Mouse (Mus musculus) limb, embryonic 14.5 days (tissue): ENCODE results near the gene Tep1. TPM values are rescaled to one million over a fixed set of nuclear protein-coding genes. Genes with fewer than 3 reads are reported as not detected.

Source experiments
- ATAC-seq: fragments of 200-750 bp; cut with Nextera tagmentation; 2 replicates; pipeline ENCODE4 v1.8.0; 2017; ENCODE audit warnings: low read depth, moderate number of reproducible peaks, moderate TSS enrichment; ENCODE audit not compliant: low FRiP score
- DNase-seq: peaks from one replicate; pipeline ENCODE4 v3.0.0-alpha.2; 2015; ENCODE audit warnings: low spot score
- H3K27ac ChIP-seq: fragments of 300-500 bp; sonication (generic); replicated peaks from 2 replicates; pipeline ENCODE4 v1.5.1; 2014; ENCODE audit warnings: low read depth, mild to moderate bottlenecking, low read length, moderate library complexity, mixed read lengths
- H3K27me3 ChIP-seq: fragments of 300-500 bp; sonication (generic); 2 replicates; pipeline ENCODE4 v1.6.1; 2014; ENCODE audit warnings: low read length, mixed read lengths; ENCODE audit not compliant: control insufficient read depth, insufficient read depth
- H3K36me3 ChIP-seq: fragments of 300-500 bp; sonication (generic); 2 replicates; pipeline ENCODE4 v1.6.1; 2014; ENCODE audit warnings: mild to moderate bottlenecking, low read length, moderate library complexity, mixed read lengths; ENCODE audit not compliant: control insufficient read depth, insufficient read depth
- H3K4me1 ChIP-seq: fragments of 300-500 bp; sonication (generic); 2 replicates; pipeline ENCODE4 v1.6.1; 2014; ENCODE audit warnings: antibody characterized with exemption, low read length, mixed read lengths; ENCODE audit not compliant: control insufficient read depth, insufficient read depth
- H3K4me2 ChIP-seq: fragments of 300-500 bp; sonication (generic); replicated peaks from 2 replicates; pipeline ENCODE4 v1.6.1; 2014; ENCODE audit warnings: low read depth, mild to moderate bottlenecking, low read length, moderate library complexity; ENCODE audit not compliant: severe bottlenecking
- H3K4me3 ChIP-seq: fragments of 300-500 bp; sonication (generic); replicated peaks from 2 replicates; pipeline ENCODE4 v1.5.1; 2014; ENCODE audit warnings: low read length
- H3K9ac ChIP-seq: fragments of 300-500 bp; sonication (generic); 2 replicates; pipeline ENCODE4 v1.6.1; 2014; ENCODE audit warnings: mild to moderate bottlenecking, low read depth, low read length, moderate library complexity; ENCODE audit not compliant: severe bottlenecking
- H3K9me3 ChIP-seq: fragments of 300-500 bp; sonication (generic); 2 replicates; pipeline ENCODE4 v1.6.1; 2016; ENCODE audit warnings: low read length; ENCODE audit not compliant: control insufficient read depth
- POLR2A ChIP-seq: fragments of 200-500 bp; IDR thresholded peaks from 2 replicates; pipeline ENCODE4 v1.8.0; 2012; ENCODE audit warnings: inconsistent platforms, mild to moderate bottlenecking, moderate library complexity, borderline replicate concordance; ENCODE audit not compliant: insufficient read depth, insufficient read length; ENCODE audit errors: extremely low read depth
- WGBS: fragments of 180-500 bp; shearing (Covaris S2); extraction: QIAGEN DNeasy Blood & Tissue Kit; methylation state at CpG from one replicate; pipeline ENCODE4 v1.1.7; 2014; 5-methylcytosine and 5-hydroxymethylcytosine counted together
- polyA plus RNA-seq, 2 experiments: library from polyadenylated mRNA; depleted of rRNA in 1 of 2; stranded (reverse) in 1 of 2; unstranded in 1 of 2; fragments of >200 nt; fragmentation: Nextera tagmentation in 1 of 2; extraction: Ambion mirVana in 1 of 2; gene quantifications; 2 replicates each; pipeline versions ENCODE4 v1.2.1 to v1.2.3; 2012 to 2014

Tep1 gene
- polyA plus RNA-seq, 2 experiments: 9.5 to 10.5 TPM

DNA sequence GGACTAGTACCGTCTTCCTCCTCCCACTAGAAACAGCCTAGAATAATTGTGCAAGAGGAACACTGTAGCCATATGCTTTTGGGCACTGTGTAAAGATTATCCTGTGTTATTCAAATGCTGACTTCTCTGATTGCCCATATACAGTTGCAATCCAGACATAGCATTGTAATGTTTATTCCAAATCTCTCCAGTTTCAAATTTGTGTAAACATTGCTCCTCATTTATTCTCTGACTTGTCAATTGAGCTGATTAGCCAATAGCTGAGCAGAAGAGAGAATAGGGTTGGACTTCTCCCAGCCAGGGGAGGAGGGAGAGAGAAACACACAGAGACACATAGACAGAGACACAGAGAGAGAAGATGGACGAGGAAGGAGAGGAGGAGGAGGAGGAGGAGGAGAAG lies 35.9 kb downstream of the Tep1 start:
- H3K36me3 ChIP-seq: peaks cover 18% of the 10 kb centered on the region
- H3K9me3 ChIP-seq: no peaks in the 10 kb centered on the region
- DNase-seq (no peak), ATAC-seq (no peak)
- no peak overlapping the region for H3K9ac ChIP-seq
- H3K4me3 ChIP-seq: no peak overlapping the region
- no peak for TF ChIP-seq POLR2A
- H3K27me3 ChIP-seq: no peaks in the 10 kb centered on the region
- WGBS: 59% methylated on average over 2 of the region's 2 CpGs
- H3K4me2 ChIP-seq: no peak overlapping the region
- H3K4me1 ChIP-seq: no peaks in the 10 kb centered on the region
- no peak overlapping the region for H3K27ac ChIP-seq

DNA sequence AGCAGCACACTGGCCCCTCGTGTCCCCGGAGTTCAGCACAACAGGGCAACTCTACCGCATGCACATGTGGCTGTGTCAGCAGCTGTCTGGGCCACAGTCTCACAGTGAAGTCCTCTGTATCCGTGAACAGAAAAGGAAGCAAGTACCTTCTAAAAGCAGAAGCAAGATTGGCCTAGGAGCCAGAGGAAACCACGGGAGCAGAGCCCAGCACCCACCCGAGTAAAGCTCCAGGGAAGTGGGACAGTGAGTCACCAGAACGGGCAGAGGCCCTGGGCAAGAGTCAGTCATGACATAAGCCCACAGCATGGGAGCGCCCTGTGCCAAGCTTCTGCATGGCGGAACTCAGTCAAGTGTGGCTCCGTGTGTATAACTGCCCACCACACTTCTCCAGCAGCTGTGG lies 36.4 kb downstream of the Tep1 start:
- DNase-seq: no peak
- Histone ChIP-seq H3K9me3 (no peaks in the 10 kb centered on the region), H3K4me2 (no peak overlapping the region), H3K4me3 (no peak overlapping the region), H3K9ac (no peak overlapping the region), H3K27ac (no peak overlapping the region), H3K36me3 (peaks cover 18% of the 10 kb centered on the region), H3K27me3 (no peaks in the 10 kb centered on the region), H3K4me1 (no peaks in the 10 kb centered on the region)
- no peak for ATAC-seq
- TF ChIP-seq POLR2A: no peak
- 81% methylated on average over 10 of the region's 10 CpGs for WGBS

DNA sequence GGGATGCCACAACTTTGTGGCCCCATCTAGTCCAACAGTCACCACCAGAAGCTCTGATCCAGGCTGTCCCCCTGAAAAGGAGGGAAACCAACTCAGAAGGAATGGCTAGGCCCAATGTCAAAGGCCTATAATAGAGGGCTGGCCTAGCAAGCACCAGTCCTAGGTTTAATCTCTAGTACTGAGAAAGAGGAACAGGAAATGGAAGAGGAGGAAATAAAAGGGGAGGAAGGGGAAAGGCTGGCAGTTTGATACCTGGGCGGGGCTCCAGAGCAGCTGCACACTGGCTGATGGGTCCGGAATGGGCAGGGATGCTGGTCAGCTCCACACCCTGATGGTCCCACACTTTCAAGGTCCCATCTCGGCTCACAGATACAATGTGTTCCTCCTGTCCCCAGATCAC lies 40.5 kb downstream of the Tep1 start:
- Histone ChIP-seq H3K36me3 (peaks cover 19% of the 10 kb centered on the region), H3K9me3 (no peaks in the 10 kb centered on the region), H3K9ac (no peak overlapping the region), H3K4me1 (no peaks in the 10 kb centered on the region), H3K4me3 (no peak overlapping the region), H3K27me3 (no peaks in the 10 kb centered on the region), H3K4me2 (no peak overlapping the region), H3K27ac (no peak overlapping the region)
- no peak for DNase-seq
- ATAC-seq: no peak
- WGBS: 87% methylated on average over 3 of the region's 3 CpGs
- no peak for TF ChIP-seq POLR2A

DNA sequence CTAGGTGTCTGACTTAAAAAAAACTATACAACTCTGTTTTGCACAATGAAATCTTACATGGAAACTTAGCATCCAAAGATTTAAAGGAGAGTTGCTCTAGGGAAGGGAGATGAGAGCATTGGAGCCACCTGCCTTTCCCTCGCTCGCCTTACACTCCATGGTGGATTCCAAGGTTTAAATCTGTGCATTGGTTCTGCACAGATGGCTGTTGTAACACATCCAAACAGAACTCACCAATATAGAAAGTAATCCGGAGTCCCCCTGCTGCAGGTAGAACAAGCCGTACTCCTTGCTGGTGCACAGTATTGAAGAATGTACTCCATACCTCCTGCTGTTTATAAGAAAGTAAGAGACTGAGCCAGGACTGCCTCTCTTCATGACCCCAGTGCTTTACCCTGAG lies 43.8 kb downstream of the Tep1 start:
- Histone ChIP-seq H3K27ac (no peak overlapping the region), H3K9me3 (no peaks in the 10 kb centered on the region), H3K27me3 (no peaks in the 10 kb centered on the region), H3K9ac (no peak overlapping the region), H3K4me2 (no peak overlapping the region), H3K36me3 (peaks cover 32% of the 10 kb centered on the region), H3K4me3 (no peak overlapping the region), H3K4me1 (no peaks in the 10 kb centered on the region)
- WGBS: 83% methylated on average over 4 of the region's 4 CpGs
- TF ChIP-seq POLR2A: no peak
- ATAC-seq: no peak
- DNase-seq: no peak

DNA sequence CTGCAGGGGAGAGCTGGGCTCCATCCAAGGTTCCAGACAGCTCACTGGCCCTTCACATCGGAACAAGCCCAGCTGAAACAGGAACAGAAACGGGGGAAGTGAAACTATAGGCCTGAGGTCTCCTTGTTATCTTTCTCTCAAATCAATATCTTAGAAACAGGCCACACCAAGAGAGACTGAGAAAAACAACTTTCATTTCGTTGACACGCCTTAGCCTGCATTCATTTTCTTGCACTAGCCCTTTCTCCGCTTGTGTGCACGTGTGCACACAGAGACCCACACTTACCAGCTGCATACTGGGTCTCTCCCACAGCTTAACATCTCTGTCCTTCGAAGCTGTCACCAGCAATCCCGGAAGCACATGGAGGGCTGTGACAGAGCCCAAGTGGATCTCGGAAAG lies 46.1 kb downstream of the Tep1 start:
- no peak for TF ChIP-seq POLR2A
- H3K27me3 ChIP-seq: no peaks in the 10 kb centered on the region
- WGBS: 85% methylated on average over 9 of the region's 9 CpGs
- no peak overlapping the region for H3K4me3 ChIP-seq
- H3K4me1 ChIP-seq: no peaks in the 10 kb centered on the region
- H3K36me3 ChIP-seq: peaks cover 43% of the 10 kb centered on the region
- DNase-seq: no peak
- no peak overlapping the region for H3K9ac ChIP-seq
- ATAC-seq: no peak
- no peak overlapping the region for H3K4me2 ChIP-seq
- no peak overlapping the region for H3K27ac ChIP-seq
- no peaks in the 10 kb centered on the region for H3K9me3 ChIP-seq

DNA sequence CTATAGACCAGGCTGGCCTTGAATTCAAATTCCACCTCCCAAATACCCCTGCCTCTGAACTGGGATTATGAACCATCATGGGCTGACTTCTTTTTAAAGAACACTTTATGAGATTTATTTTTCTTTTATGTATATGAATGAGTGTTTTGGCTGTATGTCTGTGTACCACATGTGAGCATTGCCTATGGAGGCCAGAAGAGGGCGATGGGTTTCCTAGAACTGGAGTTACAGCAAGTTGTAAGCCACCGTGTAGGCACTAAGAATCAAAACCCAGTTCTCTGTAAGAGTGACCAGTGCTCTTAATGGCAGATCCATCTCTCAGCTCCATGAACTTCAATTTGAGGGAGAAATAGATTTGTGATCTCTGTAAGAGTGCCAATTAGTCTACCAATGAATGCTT lies 47.1 kb downstream of the Tep1 start:
- Histone ChIP-seq H3K36me3 (peaks cover 42% of the 10 kb centered on the region), H3K9ac (no peak overlapping the region), H3K4me1 (no peaks in the 10 kb centered on the region), H3K4me2 (no peak overlapping the region), H3K9me3 (no peaks in the 10 kb centered on the region), H3K4me3 (no peak overlapping the region), H3K27ac (no peak overlapping the region), H3K27me3 (no peaks in the 10 kb centered on the region)
- WGBS: 84% methylated on average over 2 of the region's 2 CpGs
- ATAC-seq: no peak
- DNase-seq: no peak
- no peak for TF ChIP-seq POLR2A
